Mouse (Mus musculus): Measurements from ENCODE around the gene D11Wsu47e. TPM values are rescaled to one million over a fixed set of nuclear protein-coding genes. Genes with fewer than 3 reads are reported as not detected.

Gene D11Wsu47e
- polyA plus RNA-seq, 1 experiment = 5.3 TPM

DNA sequence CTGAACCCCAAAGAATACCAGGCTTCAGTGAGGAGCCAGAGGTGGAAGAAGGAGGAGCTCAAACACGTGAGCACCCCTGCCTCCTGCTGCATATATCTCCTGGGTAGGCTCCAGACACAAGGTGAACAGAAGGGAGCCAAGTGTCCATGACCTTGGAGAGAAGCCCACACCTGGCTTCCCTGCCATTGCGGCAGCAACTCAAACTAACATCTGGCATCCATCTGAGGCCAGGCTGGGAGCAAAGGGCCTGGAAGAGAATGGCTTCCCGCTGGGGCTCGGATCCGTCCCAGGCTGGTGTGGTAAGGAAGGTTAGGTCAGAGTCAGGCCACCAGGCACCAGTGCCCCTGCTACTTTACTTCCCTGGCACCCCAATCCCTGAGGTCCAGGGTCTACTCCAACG lies 43.8 kb downstream of the D11Wsu47e start:
- WGBS = 60% methylated on average over 6 of the region's 6 CpGs
- DNase-seq (ENCODE audit: low read depth, low spot score) = no peak

GRCm38 (mm10) chr11:113729239-113729638 lies 45.0 kb downstream of the D11Wsu47e start:
- 88% methylated on average over 21 of the region's 21 CpGs for WGBS
- no peak for DNase-seq (ENCODE audit: low read depth, low spot score)

DNA sequence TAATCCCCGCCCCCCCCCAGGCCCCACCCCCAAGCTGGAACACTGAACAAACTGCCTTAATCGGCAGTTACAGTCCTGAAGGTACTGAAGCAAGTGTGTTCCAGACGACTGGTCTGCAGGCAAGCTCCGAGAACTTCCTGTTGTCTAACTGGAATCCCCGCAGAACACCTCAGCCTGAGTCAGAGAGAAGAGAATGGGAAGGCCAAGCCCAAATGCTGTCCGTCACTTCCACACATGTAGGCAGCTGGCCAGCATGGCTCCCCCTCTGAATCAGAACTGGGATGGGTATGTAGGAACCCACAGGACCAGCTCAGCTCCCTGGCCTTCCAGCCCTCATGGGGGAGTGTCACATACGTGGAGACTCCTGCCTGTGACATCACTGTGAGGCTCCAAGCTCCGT lies 45.7 kb downstream of the D11Wsu47e start:
- DNase-seq (ENCODE audit: low read depth, low spot score) = no peak
- 43% methylated on average over 8 of the region's 8 CpGs for whole genome bisulfite sequencing

DNA sequence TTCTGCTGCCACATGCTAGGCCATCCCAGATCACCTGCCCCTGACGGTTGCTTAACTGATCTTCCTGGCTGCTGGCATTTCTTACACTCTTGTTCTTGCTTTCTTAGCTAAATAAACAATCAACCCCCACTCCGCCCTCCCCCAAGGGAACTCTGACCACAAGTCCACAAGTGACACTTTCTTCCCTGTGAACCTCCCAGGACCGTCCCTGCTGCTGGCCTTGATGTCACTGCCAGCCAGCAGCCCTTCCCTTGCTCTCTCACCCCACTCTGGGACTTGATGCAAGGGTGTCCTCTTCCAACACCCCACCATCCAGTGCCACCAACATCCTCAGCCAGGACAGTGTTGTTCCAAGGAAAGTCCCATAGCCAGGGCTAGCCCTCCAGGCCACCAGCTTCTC lies 46.7 kb downstream of the D11Wsu47e start:
- no peak for DNase-seq (ENCODE audit: low read depth, low spot score)
- WGBS = 23% methylated on average over 3 of the region's 3 CpGs

GRCm38 (mm10) chr11:113731945-113732612 lies 47.9 kb downstream of the D11Wsu47e start:
- no peak for DNase-seq (ENCODE audit: low read depth, low spot score)
- 92% methylated on average over 10 of the region's 10 CpGs for WGBS

GRCm38 (mm10) chr11:113733631-113734364 lies 49.6 kb downstream of the D11Wsu47e start:
- no peak for DNase-seq (ENCODE audit: low read depth, low spot score)
- 10% methylated on average over 6 of the region's 6 CpGs for WGBS

GRCm38 (mm10) chr11:113735151-113735550 lies 50.9 kb downstream of the D11Wsu47e start:
- 47% methylated on average over 6 of the region's 6 CpGs for WGBS
- no peak for DNase-seq (ENCODE audit: low read depth, low spot score)

GRCm38 (mm10) chr11:113736848-113737552 lies 52.8 kb downstream of the D11Wsu47e start:
- 76% methylated on average over 11 of the region's 11 CpGs for WGBS
- no peak for DNase-seq (ENCODE audit: low read depth, low spot score)

DNA sequence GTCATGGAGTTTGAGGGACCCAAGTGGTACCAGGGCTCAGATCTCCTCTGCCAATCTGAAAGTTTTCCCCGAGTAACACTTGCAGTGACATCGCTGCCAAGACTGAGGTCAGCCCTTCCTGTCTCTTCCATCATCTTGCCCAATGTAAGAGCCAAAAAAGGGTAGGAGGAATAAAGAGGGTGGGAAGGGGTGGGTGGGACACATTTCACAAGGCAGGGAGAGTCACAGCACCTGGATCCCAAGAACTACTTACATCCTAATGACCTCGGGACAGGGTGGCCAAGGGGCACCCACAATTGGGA lies 53.3 kb downstream of the D11Wsu47e start:
- WGBS = 65% methylated on average over 3 of the region's 3 CpGs
- DNase-seq (ENCODE audit: low read depth, low spot score) = no peak

DNA sequence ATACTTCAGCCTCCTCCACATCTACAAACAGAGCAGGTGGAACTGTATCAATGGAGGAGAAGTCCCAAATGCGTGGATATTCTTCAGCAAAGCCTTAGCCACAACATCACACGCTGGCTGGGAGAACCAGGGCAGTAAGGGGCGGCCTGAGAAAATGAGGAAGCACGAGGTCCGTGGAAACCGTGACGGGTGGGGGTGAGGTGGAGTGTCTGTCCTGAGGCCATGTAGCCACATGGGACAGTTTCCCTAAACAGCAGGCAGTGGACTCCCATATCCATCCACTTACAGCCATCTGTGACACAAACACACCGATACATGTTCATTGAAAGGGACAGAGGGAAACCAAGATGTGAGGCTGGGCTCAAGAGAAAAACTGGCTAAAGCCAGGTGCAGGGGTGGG lies 53.7 kb downstream of the D11Wsu47e start:
- 57% methylated on average over 8 of the region's 8 CpGs for WGBS
- no peak for DNase-seq (ENCODE audit: low read depth, low spot score)

DNA sequence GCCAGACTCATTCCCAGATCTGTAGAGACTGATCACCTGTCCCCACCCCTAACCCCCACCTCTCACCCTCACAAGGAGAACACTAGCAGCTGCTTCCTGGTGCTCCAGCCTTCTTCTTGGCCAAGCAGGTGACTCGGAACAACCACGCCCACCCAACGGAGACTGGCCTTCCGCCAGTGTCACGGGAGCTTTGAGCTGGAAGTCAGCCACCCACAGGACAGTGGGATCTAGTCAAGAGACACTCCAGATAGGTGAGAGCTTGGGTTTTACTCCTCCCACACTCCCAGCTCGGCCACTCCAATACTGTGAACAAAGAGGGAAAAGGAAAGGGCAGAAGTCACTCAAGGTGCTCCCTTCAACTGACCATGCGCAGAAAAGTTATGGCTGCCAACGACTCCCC lies 55.0 kb downstream of the D11Wsu47e start:
- DNase-seq (ENCODE audit: low read depth, low spot score) = no peak
- whole genome bisulfite sequencing = 21% methylated on average over 8 of the region's 8 CpGs

DNA sequence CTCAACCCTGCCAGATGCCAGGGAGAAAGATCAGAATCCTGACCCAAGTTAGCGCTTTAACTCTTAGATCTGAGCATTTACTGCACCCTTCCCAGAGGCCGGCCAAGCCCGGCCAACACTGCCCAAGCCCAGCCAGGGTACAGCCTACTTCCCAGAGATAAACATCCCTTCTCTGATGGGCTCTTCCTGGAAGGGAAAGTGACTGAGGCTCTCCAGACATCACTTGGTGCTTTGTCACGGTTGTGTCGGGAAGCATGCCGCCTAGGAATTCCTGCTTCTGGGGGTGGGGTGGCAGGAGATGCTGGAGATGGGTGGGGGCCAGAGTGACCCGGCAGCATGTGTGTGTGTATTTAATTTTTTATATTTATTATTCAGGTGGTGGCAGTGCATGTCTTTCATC lies 55.9 kb downstream of the D11Wsu47e start:
- 46% methylated on average over 7 of the region's 7 CpGs for WGBS
- DNase-seq (ENCODE audit: low read depth, low spot score) = no peak

- no peak for DNase-seq (ENCODE audit: low read depth, low spot score)
- WGBS = 100% methylated on average over 1 of the region's 1 CpGs
These were observed 58.8 kb downstream of the D11Wsu47e start for GRCm38 (mm10) chr11:113742998-113743397.

Other genes with a start within 250 kb of the D11Wsu47e start
- gene Sstr2, start 65.1 kb upstream of the D11Wsu47e start, polyA plus RNA-seq (2012; rRNA removed) = 0.20 and 0.21 TPM in 2 replicates
- gene Cog1, start 35.2 kb upstream of the D11Wsu47e start, polyA plus RNA-seq (2012; rRNA removed) = 37.7 and 55.5 TPM in 2 replicates
- 44.9 and 53.4 TPM in 2 replicates for gene Slc39a11, start 34.3 kb upstream of the D11Wsu47e start, polyA plus RNA-seq (2012; rRNA removed)
- 18.1 and 21.7 TPM in 2 replicates for gene Fam104a, start 257 bp upstream of the D11Wsu47e start, polyA plus RNA-seq (2012; rRNA removed)
- gene Cpsf4l, start 25.6 kb downstream of the D11Wsu47e start, polyA plus RNA-seq (2012; rRNA removed) = 0.09 TPM in 1 of 2 replicates, not detected in the other
- gene Cdc42ep4, start 67.5 kb downstream of the D11Wsu47e start, polyA plus RNA-seq (2012; rRNA removed) = 27.6 and 38.7 TPM in 2 replicates